Mouse (Mus musculus): ENCODE measurements around the gene Msi2. TPM values are rescaled to one million over a fixed set of nuclear protein-coding genes. Genes with fewer than 3 reads are reported as not detected.
A peak's percentile ranks its signal among the peaks of the same experiment; 100 is the strongest.

Gene Msi2
- total RNA-seq, 2 experiments from 2014 or later = 205 to 234 TPM

GRCm38 (mm10) chr11:88399028-88399427 is 319.3 kb downstream of the Msi2 start:
- DNase-seq = no peak

DNA sequence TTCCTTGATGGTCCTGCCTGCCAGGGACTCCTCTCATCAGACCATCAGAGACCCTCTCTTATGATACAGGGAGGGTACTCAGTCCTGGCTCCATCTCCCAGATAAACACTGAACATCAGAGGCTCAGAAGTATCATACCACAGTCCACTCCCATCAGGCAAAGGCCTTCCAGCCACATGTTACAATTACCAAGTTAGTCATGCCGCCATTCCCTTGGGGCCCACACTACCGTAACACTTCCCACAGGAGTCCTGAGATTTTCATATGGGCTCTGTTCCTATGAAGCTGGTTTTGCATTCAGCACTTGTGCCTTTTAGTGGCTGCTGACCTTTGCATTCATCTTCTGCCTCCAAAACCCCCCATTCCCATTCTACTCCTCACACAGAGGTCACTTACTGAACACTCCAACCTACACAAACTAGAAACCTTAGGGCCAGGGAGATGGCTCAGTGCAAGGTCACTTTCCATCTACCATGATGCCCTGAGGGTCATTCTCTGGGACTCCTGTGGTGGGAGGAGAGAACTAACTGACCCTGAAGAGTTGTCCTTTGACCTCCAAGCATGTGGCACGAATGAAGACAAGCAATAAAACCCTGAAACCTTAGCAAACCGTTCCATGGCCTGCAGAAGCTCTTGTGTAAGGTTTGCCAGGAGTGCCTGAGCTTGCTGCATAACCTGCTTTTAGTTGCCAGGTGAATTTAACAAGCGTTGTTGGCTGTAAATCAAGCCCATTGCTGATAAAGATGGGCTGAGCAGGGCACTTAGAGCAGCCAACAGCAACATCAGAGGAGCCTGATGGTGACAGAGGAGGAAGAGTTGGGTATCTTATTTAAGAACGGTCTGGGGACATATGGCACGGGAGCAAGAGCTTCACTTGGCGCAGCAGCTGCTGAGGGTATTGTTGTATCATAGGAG is 323.0 kb downstream of the Msi2 start:
- no peak for DNase-seq

DNA sequence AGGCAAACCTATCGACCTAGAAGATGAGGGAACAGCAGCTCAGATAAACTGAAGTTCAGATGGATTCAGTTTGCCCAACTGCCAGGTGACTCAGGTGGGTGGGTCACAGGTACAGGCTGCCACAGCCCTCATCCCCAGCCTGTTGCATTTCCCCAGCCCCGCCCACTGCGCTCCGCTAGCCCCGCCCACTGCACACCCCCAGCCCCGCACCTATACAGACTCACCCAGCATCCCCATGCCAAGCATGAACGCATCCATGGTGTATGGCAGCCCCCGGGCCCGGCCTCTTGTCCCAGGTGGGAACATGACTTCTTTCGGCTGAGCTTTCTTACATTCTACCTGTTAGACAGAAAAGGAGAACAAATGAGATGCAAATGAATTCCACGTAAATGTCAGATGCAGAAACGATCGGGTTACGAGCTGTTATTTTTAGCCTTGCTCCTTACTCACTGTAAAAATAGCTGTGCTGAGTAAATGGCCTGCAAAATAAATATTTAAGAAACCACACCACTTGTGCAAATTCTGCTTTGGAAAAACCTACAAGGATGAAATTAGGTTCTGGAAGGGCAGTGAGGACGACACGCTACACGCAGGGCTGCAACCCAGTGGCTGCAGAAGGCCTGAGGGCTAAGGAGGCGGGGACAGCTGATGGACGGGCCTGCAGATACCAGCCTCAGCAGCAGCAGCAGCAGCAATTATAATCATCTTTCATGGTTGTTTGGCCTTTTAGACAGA is 323.8 kb downstream of the Msi2 start:
- no peak for DNase-seq

GRCm38 (mm10) chr11:88392715-88393114 is 325.6 kb downstream of the Msi2 start:
- DNase-seq = no peak

DNA sequence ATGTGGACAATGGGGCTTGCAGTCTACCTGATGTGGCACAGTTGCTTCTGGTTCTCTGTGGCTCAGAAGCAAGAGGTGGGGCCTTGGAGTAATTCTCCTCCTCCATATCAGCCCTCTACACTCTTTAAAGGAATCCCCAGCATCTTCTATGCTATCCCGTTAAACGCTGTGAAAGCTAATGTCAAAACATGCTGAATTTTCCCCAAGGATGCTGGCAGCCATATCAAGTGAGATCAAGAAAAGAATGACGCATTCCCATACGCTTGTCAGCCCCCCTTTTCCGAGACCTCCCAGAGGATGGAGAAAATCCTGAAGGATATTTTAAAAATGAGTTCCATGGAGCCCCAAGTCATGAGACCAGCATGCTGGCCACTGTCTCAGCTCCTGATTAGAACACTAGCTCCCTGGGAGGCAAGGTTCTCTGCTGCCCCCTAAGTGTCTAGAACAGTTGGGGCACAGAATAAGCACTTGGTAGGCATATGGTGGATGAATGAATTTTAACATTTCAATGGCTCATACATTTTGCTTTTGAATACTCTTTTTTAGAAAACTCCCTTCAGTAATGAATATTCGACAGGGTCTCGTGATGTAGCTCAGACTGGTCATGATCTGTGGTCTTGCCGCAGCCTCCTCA is 327.0 kb downstream of the Msi2 start:
- no peak for DNase-seq

- DNase-seq = no peak
Observed at GRCm38 (mm10) chr11:88389530-88389929, 328.8 kb downstream of the Msi2 start.

GRCm38 (mm10) chr11:88386916-88387315 is 331.4 kb downstream of the Msi2 start:
- DNase-seq = peak; percentile 74

- no peak for DNase-seq
Observed at GRCm38 (mm10) chr11:88382449-88382848, 335.9 kb downstream of the Msi2 start.

DNA sequence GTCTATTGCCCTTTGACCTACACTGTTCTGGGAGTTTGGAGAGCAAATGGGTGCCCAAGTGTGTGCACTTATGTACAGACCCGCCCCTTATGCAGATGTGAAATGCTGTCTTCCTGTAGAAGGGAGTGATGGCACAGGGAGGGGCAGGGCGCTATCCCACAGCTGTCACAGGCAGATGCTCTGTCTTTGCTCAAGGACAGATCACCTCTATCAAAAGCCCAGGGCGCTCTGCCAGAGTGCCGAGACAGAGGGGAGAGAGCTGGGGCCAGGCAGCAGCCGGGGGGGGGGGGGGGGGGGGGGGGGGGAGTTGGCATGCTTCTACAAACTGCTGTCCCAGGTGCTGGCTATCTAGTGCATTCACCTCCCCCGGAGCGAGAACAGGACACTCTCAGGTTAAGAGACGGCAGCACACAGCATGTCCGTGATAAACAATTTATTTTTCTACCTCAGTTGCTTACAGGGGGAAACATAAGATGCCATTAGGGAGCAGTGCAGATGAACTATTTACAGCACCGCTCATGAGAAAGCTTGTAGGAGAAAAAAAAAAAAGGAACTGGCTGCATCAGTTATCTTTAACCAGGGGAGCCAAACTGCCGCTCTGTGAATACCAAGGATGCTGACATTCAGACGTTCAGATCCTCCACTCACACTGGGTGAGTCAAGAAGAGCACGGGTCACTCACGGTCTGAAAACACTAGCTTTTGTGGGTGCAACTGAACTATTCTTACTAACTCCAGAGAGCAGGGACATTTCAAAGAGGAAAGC is 337.0 kb downstream of the Msi2 start:
- peak; percentile 80 for DNase-seq

- DNase-seq = peak; percentile 63
Observed at GRCm38 (mm10) chr11:88379635-88380034, 338.7 kb downstream of the Msi2 start.

DNA sequence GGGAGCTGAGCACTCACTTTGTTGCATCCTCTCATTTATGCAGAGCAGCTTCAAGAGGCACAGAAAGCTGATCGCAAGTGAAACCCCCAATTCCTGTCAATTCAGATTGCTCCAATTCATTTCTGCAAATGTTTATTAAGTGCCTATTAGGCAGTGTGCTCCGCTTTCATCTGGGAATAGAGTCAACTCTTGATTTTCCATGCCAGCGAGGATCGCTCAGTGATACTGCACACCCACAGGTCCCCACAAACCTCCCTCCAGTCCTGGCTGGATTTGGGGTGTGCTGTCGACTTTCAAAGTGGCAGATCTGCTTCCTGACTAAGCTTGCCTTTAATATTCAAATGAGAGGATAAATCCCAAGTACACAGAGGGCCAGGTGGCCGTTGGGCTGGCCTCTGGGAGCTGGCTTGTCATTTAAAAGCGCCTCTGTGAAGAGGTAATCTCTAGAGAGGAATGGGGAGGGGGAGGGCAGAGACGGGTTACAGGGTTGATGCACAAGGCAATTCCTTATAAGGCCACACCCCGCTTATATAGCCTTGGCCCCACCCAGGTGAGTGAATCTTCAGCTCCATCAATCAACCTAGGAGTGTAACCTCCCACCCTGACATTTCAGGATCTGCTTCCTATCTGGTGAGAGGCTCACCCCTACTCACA is 339.5 kb downstream of the Msi2 start:
- peak; percentile 42 for DNase-seq

GRCm38 (mm10) chr11:88372589-88372988 is 345.7 kb downstream of the Msi2 start:
- no peak for DNase-seq

DNA sequence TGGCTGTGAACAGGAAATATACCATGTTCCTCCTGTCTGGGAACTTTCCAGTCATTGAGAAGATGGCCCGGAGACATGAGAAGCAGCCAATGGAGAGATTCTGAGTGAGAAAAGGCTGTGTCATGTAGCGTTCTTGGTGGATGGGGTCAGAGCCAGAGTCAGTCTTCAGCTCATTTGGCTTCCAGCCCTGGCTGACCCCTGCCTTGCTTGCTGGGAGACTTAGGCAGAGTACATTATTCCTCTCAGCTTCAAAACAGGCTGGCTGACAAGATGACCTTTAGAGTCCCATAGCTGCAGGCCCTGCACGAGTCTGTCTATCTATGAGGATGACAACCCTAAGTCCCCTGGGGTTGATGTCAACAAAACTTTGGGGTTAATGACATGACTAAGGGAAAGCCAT is 348.4 kb downstream of the Msi2 start:
- peak; percentile 45 for DNase-seq

DNA sequence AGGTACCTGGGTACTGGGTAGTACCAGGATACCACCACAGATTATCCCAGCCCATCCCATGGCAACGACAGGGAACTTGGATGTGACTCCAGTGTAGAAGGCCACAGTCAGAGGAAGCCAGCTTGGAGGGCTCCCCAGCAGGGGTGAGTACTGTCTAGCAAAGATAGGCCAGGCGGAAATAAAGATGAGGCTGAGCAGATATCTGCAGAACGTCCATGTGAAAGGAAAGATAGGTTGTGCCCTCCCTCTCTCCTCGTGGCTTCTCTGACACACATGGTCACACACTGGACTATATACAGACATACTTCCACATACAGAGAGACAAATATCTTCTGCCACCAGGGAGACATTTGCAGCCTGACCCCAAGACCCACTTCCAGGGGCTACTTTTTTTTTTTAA is 350.8 kb downstream of the Msi2 start:
- DNase-seq = no peak

DNA sequence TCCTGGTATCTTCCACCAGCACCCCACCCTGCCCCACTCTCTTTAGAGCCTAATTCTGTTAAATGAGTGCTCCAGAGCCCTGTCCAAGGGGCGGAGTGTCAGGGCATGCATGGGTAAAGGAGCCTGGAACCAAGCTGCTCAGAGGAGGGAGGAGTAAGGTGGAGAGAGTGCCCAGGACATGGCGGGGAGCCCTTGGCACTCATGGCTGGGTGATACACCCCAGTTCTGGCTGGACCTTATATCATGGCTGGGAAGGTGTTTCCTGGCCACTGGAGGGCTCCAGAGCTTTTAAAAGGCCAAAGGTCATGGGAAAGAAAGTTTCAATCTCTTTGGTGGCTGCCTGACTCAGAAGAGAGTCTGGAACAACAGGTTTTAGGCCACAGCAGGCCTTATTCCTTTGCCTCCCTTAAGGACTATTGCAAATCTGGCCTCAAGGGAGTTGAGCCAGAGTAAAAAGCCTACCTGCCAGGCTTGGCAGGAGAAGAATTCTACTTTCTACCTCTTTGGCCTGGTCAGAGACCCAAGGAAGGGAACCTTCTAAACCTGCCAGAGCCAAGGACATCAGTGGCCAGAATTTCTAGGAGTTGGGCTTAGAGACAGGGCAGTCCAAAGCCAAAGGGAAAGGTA is 352.3 kb downstream of the Msi2 start:
- DNase-seq = no peak

- no peak for DNase-seq
Observed at GRCm38 (mm10) chr11:88364231-88364630, 354.1 kb downstream of the Msi2 start.

DNA sequence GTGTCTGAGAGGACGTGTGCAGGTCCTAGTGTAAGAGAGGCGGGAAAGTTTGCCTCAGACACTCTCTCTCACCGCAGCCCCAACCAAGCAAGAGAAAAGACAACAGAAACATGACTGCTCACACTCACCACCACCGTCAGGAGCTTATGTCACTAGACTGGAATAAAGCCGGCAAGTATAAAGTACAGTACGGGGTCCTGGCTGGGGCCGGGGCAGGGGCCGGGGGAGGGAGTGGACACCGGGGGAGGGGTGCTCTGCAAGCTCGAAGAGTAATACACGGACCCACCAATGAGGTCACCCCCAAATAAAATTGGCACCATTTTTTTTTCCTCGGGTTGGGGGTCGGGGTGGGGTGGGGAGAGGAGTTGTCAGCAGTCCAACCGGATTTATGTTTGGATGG is 354.8 kb downstream of the Msi2 start:
- no peak for DNase-seq

DNA sequence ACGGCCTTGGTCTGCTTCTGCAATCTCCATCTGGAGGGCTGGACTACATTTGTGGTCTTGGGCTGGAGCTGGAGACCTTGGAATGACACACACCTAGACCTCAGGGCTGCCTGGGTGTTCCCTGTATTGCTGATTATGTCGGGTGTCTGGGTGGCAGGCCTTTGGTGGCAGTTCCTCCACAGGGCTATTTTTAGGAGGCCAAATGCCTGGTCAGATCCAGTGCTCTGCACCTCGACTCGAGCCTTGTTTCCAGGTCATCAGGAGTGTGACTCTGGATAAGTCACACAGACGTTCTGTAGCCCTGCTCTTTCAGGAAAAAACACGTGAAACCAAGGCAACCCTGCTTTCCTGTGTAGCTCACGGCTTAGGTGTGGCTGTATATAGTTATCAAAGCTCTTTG is 358.6 kb downstream of the Msi2 start:
- peak; percentile 23 for DNase-seq

DNA sequence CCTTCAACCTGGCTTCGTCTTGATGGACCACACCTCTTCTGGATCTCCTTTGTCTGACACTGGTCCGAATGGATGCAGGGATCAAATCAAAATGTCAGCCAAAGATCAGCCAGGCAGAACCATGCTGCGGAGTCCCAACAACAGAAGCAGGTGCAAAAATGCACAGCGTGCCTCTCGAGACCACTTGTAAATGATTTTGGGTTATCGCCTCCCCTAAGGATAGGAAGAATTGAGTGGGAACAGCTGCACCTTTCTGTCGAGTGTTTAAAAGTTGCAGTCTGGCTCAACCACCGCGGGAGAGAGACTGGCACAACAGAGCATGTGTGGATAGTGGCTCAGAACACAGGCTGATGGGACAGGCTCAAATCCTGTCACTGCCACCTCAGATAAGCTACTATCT is 361.0 kb downstream of the Msi2 start:
- no peak for DNase-seq

DNA sequence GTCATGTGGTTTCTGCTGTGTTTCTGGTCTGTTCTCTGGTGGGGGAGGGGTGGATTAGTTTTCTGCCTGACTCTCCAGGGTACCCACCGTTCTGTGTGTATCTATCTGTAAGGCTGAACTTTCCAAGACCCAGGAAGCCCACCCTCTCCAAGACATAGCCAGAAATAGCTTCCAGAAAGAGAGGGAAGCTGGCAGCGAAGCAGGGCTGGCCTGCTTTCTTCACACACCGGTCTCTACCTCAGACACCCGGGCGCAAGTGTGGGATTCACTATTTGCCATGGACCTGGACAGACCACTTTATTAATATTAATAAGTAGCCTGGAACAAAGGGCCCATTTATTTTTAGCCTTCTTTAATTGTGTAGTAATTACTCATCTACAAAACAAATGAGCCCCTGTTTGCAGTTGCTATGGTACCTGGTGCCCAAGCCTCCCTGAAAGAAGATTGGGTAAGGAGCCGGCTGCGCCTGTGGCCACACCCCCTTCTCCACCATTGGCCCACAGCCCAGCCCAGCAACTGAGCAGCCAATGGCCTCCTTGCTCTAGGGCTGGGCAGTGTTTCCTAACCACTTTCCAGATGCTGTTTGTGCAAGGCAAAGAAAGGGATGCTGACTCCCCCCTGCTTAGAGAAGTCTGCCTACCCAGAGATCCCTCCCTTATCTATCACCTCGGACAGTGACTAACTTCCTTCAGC is 361.6 kb downstream of the Msi2 start:
- DNase-seq = peak; percentile 75

DNA sequence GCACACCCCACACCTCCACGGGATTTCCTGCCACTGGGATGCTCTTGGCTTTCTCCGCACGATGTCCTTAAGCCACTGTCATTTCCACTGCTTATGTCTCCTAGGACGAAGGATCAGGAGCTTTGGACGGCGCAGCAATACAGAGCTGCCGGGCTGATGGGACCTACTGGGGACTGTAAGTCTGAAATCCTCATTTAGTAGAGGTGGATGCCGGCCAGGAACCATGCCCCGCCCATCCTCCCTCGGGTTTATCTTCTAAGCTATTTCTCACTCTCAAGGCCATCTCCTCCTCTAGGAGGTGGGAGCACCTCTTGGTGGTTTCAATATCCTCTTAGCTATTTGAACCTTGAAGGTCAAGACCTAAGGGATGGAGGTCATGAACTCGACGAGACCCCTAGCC is 362.3 kb downstream of the Msi2 start:
- peak; percentile 56 for DNase-seq

All from heart, postnatal 4 days (tissue).